Mouse (Mus musculus) heart, embryonic 13.5 days (tissue): ENCODE results near the gene Lamtor3. TPM values are rescaled to one million over a fixed set of nuclear protein-coding genes. Genes with fewer than 3 reads are reported as not detected.
A peak's percentile ranks its signal among the peaks of the same experiment; 100 is the strongest.
"Not testable (repeated sequence)": the region's sequence is repeated elsewhere in the genome, so short reads cannot be mapped to it uniquely, and the experiment has no call there.

Source experiments
- ATAC-seq: fragments of 200-750 bp; cut with Nextera tagmentation; 2 replicates; pipeline ENCODE4 v1.8.0; 2017; ENCODE audit warnings: moderate TSS enrichment; ENCODE audit not compliant: insufficient number of reproducible peaks, low FRiP score, low TSS enrichment; ENCODE audit errors: extremely low read depth
- H3K27ac ChIP-seq: fragments of 300-500 bp; sonication (generic); replicated peaks from 2 replicates; pipeline ENCODE4 v1.5.1; 2015; ENCODE audit warnings: moderate library complexity, mild to moderate bottlenecking, inconsistent platforms
- H3K27me3 ChIP-seq: fragments of 300-500 bp; sonication (generic); replicated peaks from 2 replicates; pipeline ENCODE4 v1.6.1; 2015; ENCODE audit warnings: mild to moderate bottlenecking, inconsistent platforms
- H3K36me3 ChIP-seq: fragments of 300-500 bp; sonication (generic); 2 replicates; pipeline ENCODE4 v1.6.1; 2015; ENCODE audit warnings: mild to moderate bottlenecking, inconsistent platforms
- H3K4me1 ChIP-seq: fragments of 300-500 bp; sonication (generic); 2 replicates; pipeline ENCODE4 v1.6.1; 2015; ENCODE audit warnings: inconsistent platforms
- H3K4me2 ChIP-seq: fragments of 300-500 bp; sonication (generic); 2 replicates; pipeline ENCODE4 v1.6.1; 2015; ENCODE audit warnings: inconsistent platforms, mild to moderate bottlenecking, moderate library complexity
- H3K4me3 ChIP-seq: fragments of 300-500 bp; sonication (generic); 2 replicates; pipeline ENCODE4 v1.5.1; 2015; ENCODE audit warnings: moderate library complexity, mild to moderate bottlenecking, inconsistent platforms
- H3K9ac ChIP-seq: fragments of 300-500 bp; sonication (generic); 2 replicates; pipeline ENCODE4 v1.6.1; 2015; ENCODE audit warnings: inconsistent platforms, mild to moderate bottlenecking, moderate library complexity
- H3K9me3 ChIP-seq: fragments of 300-500 bp; sonication (generic); 2 replicates; pipeline ENCODE4 v1.6.1; 2016; ENCODE audit warnings: inconsistent platforms
- WGBS: fragments of 180-500 bp; shearing (Covaris S2); methylation state at CpG from one replicate; pipeline ENCODE4 v1.1.7; 2015; ENCODE audit warnings: mixed read lengths; 5-methylcytosine and 5-hydroxymethylcytosine counted together
- polyA plus RNA-seq: library from polyadenylated mRNA; unstranded; fragments of >200 nt; fragmentation: Nextera tagmentation; extraction: Ambion mirVana; gene quantifications from 2 replicates; pipeline ENCODE4 v1.2.1, GENCODE M21; 2015

Gene Lamtor3
- polyA plus RNA-seq, 1 experiment from 2014 or later = 85.4 TPM

DNA sequence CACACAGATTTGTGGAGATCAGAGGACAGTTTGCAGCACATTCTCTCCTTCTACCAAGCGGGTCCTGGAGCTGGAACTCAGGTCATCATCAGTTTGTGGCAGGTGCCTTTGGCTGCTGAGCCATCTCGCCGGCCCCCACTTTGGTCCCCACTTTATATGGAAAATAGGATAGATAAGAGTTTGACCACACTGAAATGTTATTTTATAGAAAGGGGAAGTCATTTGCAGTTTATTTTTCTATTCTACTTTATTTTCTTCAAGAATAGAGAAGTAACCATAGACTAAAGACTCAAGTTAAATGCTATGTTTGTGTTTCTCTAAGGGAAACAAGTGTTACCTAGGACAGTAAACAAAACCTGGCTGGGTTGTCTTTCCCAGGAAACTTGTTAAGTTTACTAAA is 21.4 kb upstream of the Lamtor3 start:
- Histone ChIP-seq H3K4me2 (no peak overlapping the region), H3K9ac (no peak overlapping the region), H3K4me3 (no peak overlapping the region), H3K27ac (no peak overlapping the region), H3K9me3 (no peaks in the 10 kb centered on the region), H3K36me3 (peaks cover 86% of the 10 kb centered on the region), H3K4me1 (no peaks in the 10 kb centered on the region), H3K27me3 (no peaks in the 10 kb centered on the region)
- no peak for ATAC-seq
- WGBS = 83% methylated on average over 3 of the region's 3 CpGs

- no peak overlapping the region for H3K4me3 ChIP-seq
- H3K4me1 ChIP-seq = no peaks in the 10 kb centered on the region
- H3K9ac ChIP-seq = no peak overlapping the region
- H3K4me2 ChIP-seq = no peak overlapping the region
- no peaks in the 10 kb centered on the region for H3K9me3 ChIP-seq
- H3K36me3 ChIP-seq = peaks cover 86% of the 10 kb centered on the region
- WGBS = 77% methylated on average over 5 of the region's 5 CpGs
- no peak overlapping the region for H3K27ac ChIP-seq
- no peaks in the 10 kb centered on the region for H3K27me3 ChIP-seq
- ATAC-seq = no peak
Measured at GRCm38 (mm10) chr3:137897685-137898084, 20.6 kb upstream of the Lamtor3 start.

DNA sequence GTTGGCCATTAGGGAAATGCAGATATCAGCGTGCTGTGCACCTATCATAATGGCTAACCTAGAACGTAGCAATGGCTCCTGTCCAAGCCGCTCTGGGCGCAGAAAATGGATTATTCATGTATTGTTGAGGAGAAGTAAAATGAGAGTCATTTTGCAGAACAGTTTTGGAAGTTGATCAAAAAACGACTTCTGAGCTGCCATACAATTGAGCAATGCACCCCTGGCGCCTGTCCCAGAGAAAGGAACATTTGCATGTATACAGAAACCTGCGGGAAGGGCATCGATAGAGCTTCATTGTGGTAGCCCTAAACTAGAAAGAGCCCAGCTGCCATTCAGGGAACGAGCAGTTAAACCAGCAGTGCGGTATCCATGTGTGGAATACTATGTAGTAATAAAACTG is 18.2 kb upstream of the Lamtor3 start:
- no peaks in the 10 kb centered on the region for H3K4me1 ChIP-seq
- peaks cover 84% of the 10 kb centered on the region for H3K36me3 ChIP-seq
- no peak overlapping the region for H3K27ac ChIP-seq
- no peaks in the 10 kb centered on the region for H3K27me3 ChIP-seq
- H3K4me3 ChIP-seq = no peak overlapping the region
- WGBS = 84% methylated on average over 10 of the region's 10 CpGs
- H3K9me3 ChIP-seq = no peaks in the 10 kb centered on the region
- no peak overlapping the region for H3K4me2 ChIP-seq
- H3K9ac ChIP-seq = no peak overlapping the region
- ATAC-seq = no peak

- Histone ChIP-seq H3K36me3 (peaks cover 39% of the 10 kb centered on the region), H3K9me3 (no peaks in the 10 kb centered on the region), H3K4me3 (no peak overlapping the region), H3K4me2 (no peak overlapping the region), H3K4me1 (peaks cover 10% of the 10 kb centered on the region), H3K27me3 (no peaks in the 10 kb centered on the region), H3K27ac (no peak overlapping the region), H3K9ac (no peak overlapping the region)
- ATAC-seq = no peak
- WGBS = 67% methylated on average over 2 of the region's 2 CpGs
Measured at GRCm38 (mm10) chr3:137913093-137913492, 5.2 kb upstream of the Lamtor3 start.

- H3K4me3 ChIP-seq, ATAC-seq: not testable (repeated sequence)
- 86% methylated on average over 1 of the region's 1 CpGs for WGBS
Measured at GRCm38 (mm10) chr3:137914567-137914966, 3.7 kb upstream of the Lamtor3 start.

DNA sequence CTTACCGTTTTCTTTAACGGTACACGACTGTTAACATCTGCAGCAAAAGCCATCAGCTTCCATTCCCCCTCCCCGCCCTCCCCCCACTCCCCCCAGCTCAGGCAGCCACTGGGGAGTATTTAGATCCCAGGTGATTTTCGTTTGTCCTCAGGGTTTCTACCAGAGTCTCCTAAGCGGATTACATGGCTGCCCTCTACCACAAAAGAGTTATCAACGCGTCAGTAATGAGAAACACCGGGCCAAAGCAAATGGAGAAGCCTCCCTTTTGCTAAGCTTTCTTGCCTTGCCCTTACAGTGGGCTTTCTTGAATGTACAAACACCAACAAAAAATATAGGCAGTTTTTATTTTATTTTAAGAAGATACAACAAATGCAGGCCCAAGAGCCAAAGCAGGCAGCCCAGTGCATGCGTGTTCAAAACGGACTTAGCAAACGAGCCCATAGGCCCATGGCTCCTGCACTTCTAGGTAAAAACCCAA is 573 bp upstream of the Lamtor3 start:
- H3K27ac ChIP-seq = peak overlapping the region; percentile 76
- H3K9ac ChIP-seq = peak overlapping the region; percentile 90
- H3K36me3 ChIP-seq = peaks cover 20% of the 10 kb centered on the region
- H3K4me1 ChIP-seq = peaks cover 19% of the 10 kb centered on the region
- H3K4me3 ChIP-seq = peak overlapping the region; percentile 71
- H3K27me3 ChIP-seq = no peaks in the 10 kb centered on the region
- no peak for ATAC-seq
- peak overlapping the region; percentile 74 for H3K4me2 ChIP-seq
- 16% methylated on average over 12 of the region's 12 CpGs for WGBS
- H3K9me3 ChIP-seq = no peaks in the 10 kb centered on the region

More at GRCm38 (mm10) chr3:137914567-137914966, 3.7 kb upstream of the Lamtor3 start:
- H3K9ac ChIP-seq, H3K27me3 ChIP-seq, H3K27ac ChIP-seq, H3K9me3 ChIP-seq, H3K4me2 ChIP-seq: not testable (repeated sequence)
- H3K4me1 ChIP-seq = peaks cover 17% of the 10 kb centered on the region
- H3K36me3 ChIP-seq = peaks cover 26% of the 10 kb centered on the region

DNA sequence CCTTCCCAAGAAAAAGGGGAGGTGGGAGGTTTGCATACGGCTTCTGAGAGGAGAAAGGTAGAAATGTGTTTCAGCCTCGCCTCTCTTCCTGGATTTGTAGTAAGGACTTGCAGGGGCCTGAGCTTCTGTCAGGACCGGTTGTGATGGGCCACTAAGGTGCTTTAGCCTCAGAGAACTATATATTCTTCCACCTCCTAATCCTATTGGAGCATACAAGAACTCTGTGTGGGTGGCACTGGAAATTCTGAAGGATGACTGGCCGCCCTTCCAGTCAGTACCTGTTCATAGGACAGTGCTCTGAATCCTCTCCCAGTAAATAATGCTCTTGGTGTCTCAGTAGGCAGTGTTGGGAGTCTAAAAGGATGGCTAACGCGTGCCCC is 616 bp downstream of the Lamtor3 start:
- WGBS = 14% methylated on average over 6 of the region's 6 CpGs
- ATAC-seq = no peak; the same call in 1 of the 2 replicates

DNA sequence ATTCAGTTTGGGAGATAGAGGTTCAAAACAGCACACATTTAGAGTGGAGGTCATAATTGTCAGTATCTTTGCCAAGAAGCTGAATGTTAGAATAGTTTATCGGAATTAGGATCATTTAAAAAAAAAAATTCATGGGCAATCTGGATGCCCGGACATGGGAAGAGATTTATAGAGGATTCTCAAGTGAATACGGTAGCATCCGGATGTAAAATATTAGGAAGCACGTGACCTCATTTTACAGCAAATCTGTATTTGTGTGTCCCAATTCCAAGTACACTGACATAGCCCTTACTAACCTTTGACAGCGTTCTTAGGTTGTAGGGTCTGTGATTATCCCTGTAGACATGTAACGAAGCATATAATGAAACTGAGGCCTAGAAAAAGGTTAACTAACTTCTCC is 1.1 kb downstream of the Lamtor3 start:
- ATAC-seq = no peak
- Histone ChIP-seq H3K9me3 (no peaks in the 10 kb centered on the region), H3K9ac (peak overlapping the region; percentile 90), H3K4me2 (peak overlapping the region; percentile 74), H3K27ac (peak overlapping the region; percentile 76), H3K4me1 (peaks cover 19% of the 10 kb centered on the region), H3K4me3 (peak overlapping the region; percentile 71), H3K27me3 (no peaks in the 10 kb centered on the region), H3K36me3 (peaks cover 31% of the 10 kb centered on the region)
- WGBS = 88% methylated on average over 7 of the region's 7 CpGs

More for the DNA sequence above, 616 bp downstream of the Lamtor3 start:
- no peaks in the 10 kb centered on the region for H3K9me3 ChIP-seq
- H3K9ac ChIP-seq = peak overlapping the region; percentile 90
- peak overlapping the region; percentile 71 for H3K4me3 ChIP-seq
- H3K36me3 ChIP-seq = peaks cover 26% of the 10 kb centered on the region
- peak overlapping the region; percentile 76 for H3K27ac ChIP-seq
- no peaks in the 10 kb centered on the region for H3K27me3 ChIP-seq
- peaks cover 19% of the 10 kb centered on the region for H3K4me1 ChIP-seq
- H3K4me2 ChIP-seq = peak overlapping the region; percentile 74

- ATAC-seq = no peak
- WGBS = 90% methylated on average over 4 of the region's 4 CpGs
- no peak overlapping the region for H3K4me3 ChIP-seq
Measured at GRCm38 (mm10) chr3:137920594-137920993, 2.3 kb downstream of the Lamtor3 start.

DNA sequence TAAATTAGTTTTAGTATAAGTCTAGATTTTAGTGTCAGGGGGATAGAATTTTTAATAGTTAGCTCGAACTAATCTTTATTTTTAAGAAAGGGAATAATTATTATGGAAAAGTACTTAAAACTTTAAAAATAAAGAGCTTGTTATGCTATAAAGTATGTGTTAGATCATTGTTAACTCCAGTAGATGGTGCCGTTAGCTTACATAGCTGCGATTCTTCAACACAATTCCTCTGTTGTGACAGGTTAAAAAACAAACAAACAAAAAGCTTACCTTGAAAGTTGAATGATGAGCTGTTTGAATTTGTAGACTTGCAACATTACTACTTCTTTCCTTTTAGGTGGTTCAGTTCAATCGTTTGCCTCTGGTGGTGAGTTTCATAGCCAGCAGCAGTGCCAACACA is 8.7 kb downstream of the Lamtor3 start:
- H3K9ac ChIP-seq = no peak overlapping the region
- H3K27ac ChIP-seq = no peak overlapping the region
- H3K27me3 ChIP-seq = no peaks in the 10 kb centered on the region
- peaks cover 85% of the 10 kb centered on the region for H3K36me3 ChIP-seq
- H3K9me3 ChIP-seq = no peaks in the 10 kb centered on the region
- H3K4me3 ChIP-seq = no peak overlapping the region
- WGBS = 88% methylated on average over 4 of the region's 4 CpGs
- no peak overlapping the region for H3K4me2 ChIP-seq
- ATAC-seq = no peak
- 0 out of 2 replicates have a peak, but pooled peaks cover 2% of the 10 kb centered on the region for H3K4me1 ChIP-seq

More at GRCm38 (mm10) chr3:137920594-137920993, 2.3 kb downstream of the Lamtor3 start:
- H3K27ac ChIP-seq = no peak overlapping the region
- no peaks in the 10 kb centered on the region for H3K9me3 ChIP-seq
- no peaks in the 10 kb centered on the region for H3K27me3 ChIP-seq
- no peak overlapping the region for H3K9ac ChIP-seq
- H3K36me3 ChIP-seq = peaks cover 42% of the 10 kb centered on the region
- no peak overlapping the region for H3K4me2 ChIP-seq
- H3K4me1 ChIP-seq = peaks cover 19% of the 10 kb centered on the region

DNA sequence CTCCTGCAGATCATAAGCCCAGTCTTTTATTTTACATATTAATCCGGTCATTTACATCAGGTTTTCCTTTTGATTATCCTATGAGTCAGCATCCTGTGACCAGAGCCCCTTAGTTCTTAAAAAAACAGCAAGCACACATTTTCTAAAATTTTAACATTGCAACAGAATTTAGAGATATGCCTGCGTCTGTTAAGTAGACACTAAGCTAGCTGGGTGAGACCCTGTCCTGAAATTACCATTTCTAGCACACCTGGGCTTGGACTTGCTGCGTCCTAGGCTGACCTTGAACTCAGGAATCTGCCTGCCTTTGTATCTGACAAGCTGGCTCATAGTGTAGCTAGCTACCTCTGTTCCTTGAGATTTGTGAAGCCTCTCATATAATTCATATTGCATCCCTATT is 11.6 kb downstream of the Lamtor3 start:
- Histone ChIP-seq H3K9ac (no peak overlapping the region), H3K4me3 (no peak overlapping the region), H3K4me2 (no peak overlapping the region), H3K27me3 (no peaks in the 10 kb centered on the region), H3K4me1 (peaks cover 2% of the 10 kb centered on the region; the same call in 1 of the 2 replicates), H3K27ac (no peak overlapping the region), H3K9me3 (no peaks in the 10 kb centered on the region), H3K36me3 (peaks cover 94% of the 10 kb centered on the region)
- 77% methylated on average over 3 of the region's 3 CpGs for WGBS
- ATAC-seq = no peak

DNA sequence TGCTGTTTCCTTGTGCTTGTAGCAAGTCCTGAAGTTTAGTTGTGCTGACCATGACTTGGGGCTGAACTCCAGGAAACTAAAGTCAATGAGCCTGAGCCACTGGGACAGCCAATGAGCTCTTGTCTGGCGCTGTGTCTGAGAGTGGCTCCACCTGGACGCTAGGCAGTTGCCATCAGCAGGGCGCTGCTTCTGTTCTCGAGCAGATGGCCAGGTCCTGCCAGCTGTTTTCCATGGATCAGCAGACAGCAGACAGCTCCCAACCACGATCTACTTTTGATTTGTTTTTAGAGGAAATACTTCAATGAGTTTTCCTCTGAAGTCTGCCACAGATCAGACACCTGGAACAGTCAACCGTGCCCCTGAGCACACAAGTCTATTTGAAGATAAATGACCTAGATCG is 14.4 kb downstream of the Lamtor3 start:
- no peaks in the 10 kb centered on the region for H3K27me3 ChIP-seq
- H3K9ac ChIP-seq = no peak overlapping the region
- WGBS = 71% methylated on average over 7 of the region's 7 CpGs
- H3K27ac ChIP-seq = no peak overlapping the region
- peaks cover 2% of the 10 kb centered on the region; the same call in 1 of the 2 replicates for H3K4me1 ChIP-seq
- no peak overlapping the region for H3K4me2 ChIP-seq
- H3K36me3 ChIP-seq = peaks cover 82% of the 10 kb centered on the region
- H3K4me3 ChIP-seq = no peak overlapping the region
- no peaks in the 10 kb centered on the region for H3K9me3 ChIP-seq
- no peak for ATAC-seq
